In genomic region chr1:131431456-131432246, GRCm38 (mm10) we compare ENCODE assay signal across 8 mouse cellular contexts.
DNase-seq lines count a peak whose midpoint lies in the region; ATAC-seq and TF ChIP-seq lines count a peak whose summit lies in the region.

No protein-coding gene starts in this region.

- no peak for DNase-seq in midbrain, embryonic 10.5 days (ENCODE audit: low spot score)
- DNase-seq in kidney, postnatal 10 days, result peak; percentile 79
- peak; percentile 88 for DNase-seq in skeletal muscle tissue, adult 2 months (ENCODE audit: low read depth, low spot score)
- no peak for DNase-seq in B cell, adult 2 months

- no peaks in the 10 kb centered on the region for H3K27me3 ChIP-seq in midbrain, embryonic 12.5 days
- no peaks in the 10 kb centered on the region for H3K27me3 ChIP-seq in midbrain, embryonic 10.5 days (ENCODE audit: low read depth, poor library complexity, severe bottlenecking)
- H3K27me3 ChIP-seq in heart, embryonic 12.5 days (replicated peaks), result no peaks in the 10 kb centered on the region
- H3K27me3 ChIP-seq in lung, embryonic 16.5 days (ENCODE audit: control insufficient read depth, insufficient read depth, low read depth, low read length), result no peaks in the 10 kb centered on the region

- no peak overlapping the region for H3K4me2 ChIP-seq in midbrain, embryonic 12.5 days (replicated peaks)
- H3K4me2 ChIP-seq in heart, embryonic 12.5 days, result peak overlapping the region; percentile 49
- no peak overlapping the region for H3K4me2 ChIP-seq in lung, embryonic 16.5 days (ENCODE audit: low read depth, low read length)

- H3K9me3 ChIP-seq in midbrain, embryonic 12.5 days, result no peaks in the 10 kb centered on the region
- no peaks in the 10 kb centered on the region for H3K9me3 ChIP-seq in midbrain, embryonic 10.5 days (replicated peaks)
- H3K9me3 ChIP-seq in heart, embryonic 12.5 days (replicated peaks), result no peaks in the 10 kb centered on the region
- H3K9me3 ChIP-seq in lung, embryonic 16.5 days (ENCODE audit: control insufficient read depth, low read length), result no peaks in the 10 kb centered on the region

- WGBS in midbrain, embryonic 12.5 days, result 70% methylated on average over 5 of the region's 5 CpGs
- 76% methylated on average over 5 of the region's 5 CpGs for WGBS in midbrain, embryonic 10.5 days
- WGBS in heart, embryonic 12.5 days, result 34% methylated on average over 5 of the region's 5 CpGs
- 53% methylated on average over 5 of the region's 5 CpGs for WGBS in lung, embryonic 16.5 days

- H3K9ac ChIP-seq in midbrain, embryonic 12.5 days (replicated peaks), result no peak overlapping the region
- H3K9ac ChIP-seq in heart, embryonic 12.5 days, result no peak overlapping the region
- no peak overlapping the region for H3K9ac ChIP-seq in lung, embryonic 16.5 days (ENCODE audit: low read length)

- no peak for TF ChIP-seq POLR2A in cortical plate, adult 2 months (IDR thresholded peaks at IDR 0.05; ENCODE audit: extremely low read depth, insufficient read depth, low read length)

- ATAC-seq in midbrain, embryonic 12.5 days (ENCODE audit: low FRiP score, low read depth), result no peak
- ATAC-seq in heart, embryonic 12.5 days (ENCODE audit: insufficient number of reproducible peaks, low FRiP score), result peak; percentile 67; the same call in 1 of the 2 replicates
- ATAC-seq in lung, embryonic 16.5 days (ENCODE audit: low read depth), result peak; percentile 87

- H3K27ac ChIP-seq in midbrain, embryonic 12.5 days (replicated peaks), result 0 out of 2 replicates have a peak overlapping the region, but pooled peaks have one; percentile 4
- H3K27ac ChIP-seq in midbrain, embryonic 10.5 days (replicated peaks), result no peak overlapping the region
- 0 out of 2 replicates have a peak overlapping the region, but pooled peaks have one; percentile 53 for H3K27ac ChIP-seq in cortical plate, adult 2 months (ENCODE audit: insufficient read depth, low read length)
- peak overlapping the region; percentile 86 for H3K27ac ChIP-seq in heart, embryonic 12.5 days (ENCODE audit: poor library complexity, severe bottlenecking)
- H3K27ac ChIP-seq in lung, embryonic 16.5 days (ENCODE audit: low read length), result no peak overlapping the region

- H3K4me3 ChIP-seq in midbrain, embryonic 12.5 days, result no peak overlapping the region
- H3K4me3 ChIP-seq in midbrain, embryonic 10.5 days, result no peak overlapping the region
- H3K4me3 ChIP-seq in cortical plate, adult 2 months (ENCODE audit: insufficient read depth, low read length), result no peak overlapping the region
- no peak overlapping the region for H3K4me3 ChIP-seq in heart, embryonic 12.5 days
- no peak overlapping the region for H3K4me3 ChIP-seq in lung, embryonic 16.5 days (ENCODE audit: low read length)

- no peaks in the 10 kb centered on the region for H3K36me3 ChIP-seq in midbrain, embryonic 12.5 days
- H3K36me3 ChIP-seq in midbrain, embryonic 10.5 days, result no peaks in the 10 kb centered on the region
- H3K36me3 ChIP-seq in heart, embryonic 12.5 days, result peaks cover 6% of the 10 kb centered on the region; the same call in 1 of the 2 replicates
- H3K36me3 ChIP-seq in lung, embryonic 16.5 days (ENCODE audit: control insufficient read depth, insufficient read depth, low read length), result no peaks in the 10 kb centered on the region

- no peak for TF ChIP-seq CTCF in cortical plate, adult 2 months (IDR thresholded peaks at IDR 0.05; ENCODE audit: extremely low read depth, insufficient read depth, low read length)

- H3K4me1 ChIP-seq in midbrain, embryonic 12.5 days, result peaks cover 26% of the 10 kb centered on the region
- H3K4me1 ChIP-seq in midbrain, embryonic 10.5 days, result peaks cover 25% of the 10 kb centered on the region
- peaks cover 9% of the 10 kb centered on the region; the same call in 1 of the 2 replicates for H3K4me1 ChIP-seq in cortical plate, adult 2 months (ENCODE audit: control insufficient read depth, insufficient read depth, low read length)
- H3K4me1 ChIP-seq in heart, embryonic 12.5 days (replicated peaks), result peaks cover 49% of the 10 kb centered on the region
- H3K4me1 ChIP-seq in lung, embryonic 16.5 days (replicated peaks; ENCODE audit: control insufficient read depth, insufficient read depth, low read length), result peaks cover 15% of the 10 kb centered on the region

Comparison
In these comparisons a context has a peak if more than half of its experiments do, and no peak if none do; other contexts are left out.
1. H3K27ac ChIP-seq: peak in midbrain, embryonic 12.5 days (single experiment), cortical plate, adult 2 months (single experiment) and heart, embryonic 12.5 days (single experiment); none in midbrain, embryonic 10.5 days (single experiment) and lung, embryonic 16.5 days (single experiment).
2. DNase-seq: peak in kidney, postnatal 10 days (single experiment) and skeletal muscle tissue, adult 2 months (single experiment); none in midbrain, embryonic 10.5 days (single experiment) and B cell, adult 2 months (0 of 2).